Mouse (Mus musculus) thymus, adult 2 months (tissue): ENCODE measurements at regions not wholly inside any gene's neighbourhood (a gene's known extent, or its start where the extent isn't known, plus 50 kb on each side); places are given as distances from the start of the nearest gene placed in this dataset.

ENCODE experiments used
- CTCF ChIP-seq: fragments of 200-500 bp; IDR thresholded peaks from 2 replicates; pipeline ENCODE4 v1.5.1; 2012; ENCODE audit warnings: mild to moderate bottlenecking, control low read depth, low read length, moderate library complexity, borderline replicate concordance; ENCODE audit not compliant: control insufficient read depth, poor library complexity, insufficient read depth; ENCODE audit errors: extremely low read depth
- POLR2A ChIP-seq: fragments of 200-500 bp; IDR thresholded peaks from 2 replicates; pipeline ENCODE4 v1.6.1; 2012; ENCODE audit warnings: mild to moderate bottlenecking, low read length, control low read depth, moderate library complexity; ENCODE audit not compliant: control insufficient read depth, poor library complexity, insufficient read depth; ENCODE audit errors: extremely low read depth

GRCm38 (mm10) chr8:36358998-36359397 is 593.4 kb downstream of the Gm19410 start:
- TF ChIP-seq CTCF (no peak), POLR2A (no peak)
